Mouse (Mus musculus) forebrain, embryonic 16.5 days (tissue): ENCODE measurements at regions not wholly inside any gene's neighbourhood (a gene's known extent, or its start where the extent isn't known, plus 50 kb on each side); places are given as distances from the start of the nearest gene placed in this dataset.

ENCODE experiments used
- ATAC-seq: fragments of 200-750 bp; cut with Nextera tagmentation; 2 replicates; pipeline ENCODE4 v1.8.0; 2017; ENCODE audit warnings: mild to moderate bottlenecking, moderate library complexity
- H3K27ac ChIP-seq: fragments of 300-500 bp; sonication (generic); 2 replicates; pipeline ENCODE4 v1.5.1; 2014; ENCODE audit warnings: low read length, control low read depth
- H3K27me3 ChIP-seq: fragments of 300-500 bp; sonication (generic); replicated peaks from 2 replicates; pipeline ENCODE4 v1.6.1; 2014; ENCODE audit warnings: low read length; ENCODE audit not compliant: control insufficient read depth, insufficient read depth
- H3K36me3 ChIP-seq: fragments of 300-500 bp; sonication (generic); 2 replicates; pipeline ENCODE4 v1.6.1; 2014; ENCODE audit not compliant: control insufficient read depth, insufficient read depth
- H3K4me1 ChIP-seq: fragments of 300-500 bp; sonication (generic); replicated peaks from 2 replicates; pipeline ENCODE4 v1.6.1; 2014; ENCODE audit warnings: low read length; ENCODE audit not compliant: control insufficient read depth, insufficient read depth
- H3K4me2 ChIP-seq: fragments of 300-500 bp; sonication (generic); 2 replicates; pipeline ENCODE4 v1.6.1; 2014; ENCODE audit warnings: mild to moderate bottlenecking, low read length, control low read depth
- H3K4me3 ChIP-seq: fragments of 300-500 bp; sonication (generic); replicated peaks from 2 replicates; pipeline ENCODE4 v1.5.1; 2014; ENCODE audit warnings: mild to moderate bottlenecking, low read length, control low read depth
- H3K9ac ChIP-seq: fragments of 300-500 bp; sonication (generic); replicated peaks from 2 replicates; pipeline ENCODE4 v1.6.1; 2014; ENCODE audit warnings: low read depth, low read length, control low read depth
- H3K9me3 ChIP-seq: fragments of 300-500 bp; sonication (generic); 2 replicates; pipeline ENCODE4 v1.6.1; 2016; ENCODE audit warnings: low read length; ENCODE audit not compliant: control insufficient read depth
- WGBS: fragments of 180-500 bp; shearing (Covaris S2); extraction: QIAGEN DNeasy Blood & Tissue Kit; methylation state at CpG from one replicate; pipeline ENCODE4 v1.1.7; 2014; 5-methylcytosine and 5-hydroxymethylcytosine counted together

DNA sequence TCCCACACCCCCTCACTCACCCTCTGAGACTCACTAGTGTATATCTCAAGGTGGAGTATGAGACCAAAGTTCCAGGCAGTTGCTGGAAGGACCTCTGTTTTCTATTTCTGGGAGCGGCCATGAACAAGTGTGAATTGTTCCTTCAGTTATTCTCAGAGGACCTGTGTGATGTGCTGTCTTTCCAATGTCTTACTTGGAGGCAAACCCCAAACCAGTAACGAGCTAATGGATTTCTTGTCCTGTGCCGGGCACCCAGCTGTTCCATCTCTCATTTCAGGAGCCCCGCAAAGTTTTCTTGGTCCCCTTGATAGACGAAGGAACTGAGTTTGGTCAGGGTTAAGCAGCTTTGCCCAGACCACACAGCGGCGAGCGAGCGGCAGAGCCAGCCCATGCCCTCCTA is 155.4 kb downstream of the Tomm20 start:
- H3K36me3 ChIP-seq, result no peaks in the 10 kb centered on the region
- H3K9ac ChIP-seq, result no peak overlapping the region
- no peak overlapping the region for H3K27ac ChIP-seq
- WGBS, result 85% methylated on average over 9 of the region's 9 CpGs
- no peaks in the 10 kb centered on the region for H3K4me1 ChIP-seq
- peaks cover 4% of the 10 kb centered on the region; the same call in 1 of the 2 replicates for H3K9me3 ChIP-seq
- ATAC-seq, result no peak
- no peak overlapping the region for H3K4me3 ChIP-seq
- no peaks in the 10 kb centered on the region for H3K27me3 ChIP-seq
- no peak overlapping the region for H3K4me2 ChIP-seq

DNA sequence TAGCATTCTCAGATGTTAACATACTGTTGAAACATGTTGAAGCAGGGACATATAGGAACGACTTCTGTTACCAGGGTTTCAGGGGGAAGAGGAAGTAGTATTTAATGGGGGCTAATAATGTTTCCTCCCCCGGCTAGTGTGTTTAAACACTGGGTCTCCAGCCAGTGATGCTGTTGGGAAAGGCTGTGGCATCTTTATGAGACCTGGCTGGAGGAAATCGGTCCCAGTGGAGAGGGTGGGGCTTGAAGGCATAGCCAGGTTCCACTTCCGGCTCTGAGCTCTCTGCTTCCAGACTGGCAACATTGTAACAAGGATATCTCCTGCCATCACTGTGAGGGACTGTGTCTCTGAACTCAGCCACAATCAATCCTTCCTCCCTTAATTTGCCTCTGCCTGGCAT is 156.6 kb downstream of the Tomm20 start:
- Histone ChIP-seq H3K36me3 (no peaks in the 10 kb centered on the region), H3K4me3 (no peak overlapping the region), H3K9ac (no peak overlapping the region), H3K4me2 (no peak overlapping the region), H3K9me3 (peaks cover 4% of the 10 kb centered on the region; the same call in 1 of the 2 replicates), H3K27ac (no peak overlapping the region), H3K4me1 (peaks cover 2% of the 10 kb centered on the region; the same call in 1 of the 2 replicates), H3K27me3 (no peaks in the 10 kb centered on the region)
- ATAC-seq, result no peak
- WGBS, result 78% methylated on average over 4 of the region's 4 CpGs

DNA sequence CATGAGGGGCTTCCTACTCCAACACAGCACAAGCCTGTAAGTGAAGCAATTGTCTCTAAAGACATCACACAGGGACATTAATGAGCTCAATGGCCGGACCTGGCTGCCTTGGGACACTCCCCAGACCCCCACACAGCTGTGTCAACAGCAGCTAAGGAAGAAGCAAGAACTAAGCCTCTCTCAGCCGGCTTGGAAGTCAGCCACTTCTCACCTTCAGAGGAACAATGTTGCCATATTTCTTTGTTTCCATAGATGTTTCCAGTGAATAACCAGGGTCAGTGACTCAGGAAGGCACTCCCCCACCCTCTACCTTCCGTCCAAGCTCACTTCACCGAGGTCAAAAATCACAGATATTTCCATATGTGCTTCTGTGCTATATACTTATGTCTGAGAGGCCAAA is 157.0 kb downstream of the Tomm20 start:
- no peaks in the 10 kb centered on the region for H3K27me3 ChIP-seq
- H3K4me2 ChIP-seq, result no peak overlapping the region
- ATAC-seq, result no peak
- WGBS, result 58% methylated on average over 4 of the region's 4 CpGs
- peaks cover 2% of the 10 kb centered on the region; the same call in 1 of the 2 replicates for H3K4me1 ChIP-seq
- no peak overlapping the region for H3K27ac ChIP-seq
- no peak overlapping the region for H3K9ac ChIP-seq
- no peak overlapping the region for H3K4me3 ChIP-seq
- peaks cover 4% of the 10 kb centered on the region; the same call in 1 of the 2 replicates for H3K9me3 ChIP-seq
- no peaks in the 10 kb centered on the region for H3K36me3 ChIP-seq

DNA sequence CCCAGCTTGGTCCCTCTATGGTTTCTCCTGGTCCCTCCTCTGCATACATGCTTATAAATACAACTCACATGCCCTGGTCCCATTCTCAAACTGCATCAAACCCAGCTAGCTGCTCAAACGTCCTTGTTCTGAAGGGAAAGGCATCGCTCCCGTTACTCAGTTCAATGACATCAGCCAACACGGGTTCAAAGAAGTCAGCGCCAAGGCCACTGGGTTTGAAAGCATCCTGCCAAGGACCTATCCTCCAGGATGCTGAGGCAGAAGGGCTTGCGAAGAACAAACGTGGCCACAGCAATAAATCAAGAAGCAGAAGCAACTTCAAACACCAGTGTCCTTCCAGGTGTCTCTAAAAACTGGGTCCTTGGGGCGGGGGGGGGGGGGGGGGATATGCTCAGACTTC is 158.2 kb downstream of the Tomm20 start:
- Histone ChIP-seq H3K27ac (no peak overlapping the region), H3K4me3 (no peak overlapping the region), H3K4me2 (no peak overlapping the region), H3K36me3 (no peaks in the 10 kb centered on the region), H3K27me3 (no peaks in the 10 kb centered on the region), H3K9me3 (peaks cover 4% of the 10 kb centered on the region; the same call in 1 of the 2 replicates), H3K4me1 (peaks cover 2% of the 10 kb centered on the region; the same call in 1 of the 2 replicates), H3K9ac (no peak overlapping the region)
- 85% methylated on average over 8 of the region's 8 CpGs for WGBS
- no peak for ATAC-seq

DNA sequence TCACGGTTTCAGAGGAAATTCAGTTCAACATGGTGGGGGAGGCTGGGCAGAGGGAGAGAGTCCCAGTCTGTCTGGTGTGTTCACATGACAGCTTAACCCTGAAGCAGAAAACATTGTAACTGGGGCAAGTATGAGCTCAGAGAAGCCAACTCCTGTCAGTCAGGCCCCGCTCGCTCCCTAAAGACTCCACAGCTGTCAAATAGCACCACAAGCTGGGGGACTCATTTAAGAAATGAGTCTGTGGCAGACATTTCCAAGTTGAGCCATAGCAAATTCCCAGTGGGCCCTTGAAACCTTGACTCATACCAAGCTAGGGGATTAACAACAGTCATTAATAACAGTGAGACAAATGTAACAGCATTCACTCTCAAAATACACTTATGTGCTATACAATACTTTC is 160.4 kb downstream of the Tomm20 start:
- Histone ChIP-seq H3K36me3 (no peaks in the 10 kb centered on the region), H3K9ac (no peak overlapping the region), H3K27ac (no peak overlapping the region), H3K9me3 (peaks cover 4% of the 10 kb centered on the region; the same call in 1 of the 2 replicates), H3K27me3 (no peaks in the 10 kb centered on the region), H3K4me2 (no peak overlapping the region), H3K4me3 (no peak overlapping the region), H3K4me1 (peaks cover 2% of the 10 kb centered on the region; the same call in 1 of the 2 replicates)
- WGBS, result 86% methylated on average over 3 of the region's 3 CpGs
- no peak for ATAC-seq

DNA sequence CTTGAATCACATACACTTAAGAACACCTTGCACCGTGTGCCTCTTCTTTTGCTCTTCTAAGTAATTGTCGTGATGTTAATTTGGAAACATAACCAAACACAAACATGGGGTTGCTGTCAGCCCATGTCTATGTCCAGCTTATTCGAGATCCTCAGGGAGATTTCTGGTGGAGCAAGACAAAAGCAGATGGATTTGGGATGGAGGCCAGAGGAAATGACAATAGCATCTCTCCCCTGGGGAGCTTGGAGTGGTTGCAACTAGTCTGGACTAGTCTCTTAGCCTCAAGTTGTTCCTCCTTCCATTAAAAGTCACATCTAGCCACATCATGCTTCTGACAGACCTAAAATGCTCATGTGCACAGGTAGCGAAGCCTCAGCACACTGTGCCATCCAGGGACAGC is 161.0 kb downstream of the Tomm20 start:
- no peak overlapping the region for H3K27ac ChIP-seq
- 86% methylated on average over 4 of the region's 4 CpGs for WGBS
- H3K9me3 ChIP-seq, result peaks cover 4% of the 10 kb centered on the region; the same call in 1 of the 2 replicates
- H3K9ac ChIP-seq, result no peak overlapping the region
- no peaks in the 10 kb centered on the region for H3K36me3 ChIP-seq
- no peaks in the 10 kb centered on the region for H3K27me3 ChIP-seq
- H3K4me3 ChIP-seq, result no peak overlapping the region
- no peak overlapping the region for H3K4me2 ChIP-seq
- peaks cover 2% of the 10 kb centered on the region; the same call in 1 of the 2 replicates for H3K4me1 ChIP-seq
- ATAC-seq, result no peak

DNA sequence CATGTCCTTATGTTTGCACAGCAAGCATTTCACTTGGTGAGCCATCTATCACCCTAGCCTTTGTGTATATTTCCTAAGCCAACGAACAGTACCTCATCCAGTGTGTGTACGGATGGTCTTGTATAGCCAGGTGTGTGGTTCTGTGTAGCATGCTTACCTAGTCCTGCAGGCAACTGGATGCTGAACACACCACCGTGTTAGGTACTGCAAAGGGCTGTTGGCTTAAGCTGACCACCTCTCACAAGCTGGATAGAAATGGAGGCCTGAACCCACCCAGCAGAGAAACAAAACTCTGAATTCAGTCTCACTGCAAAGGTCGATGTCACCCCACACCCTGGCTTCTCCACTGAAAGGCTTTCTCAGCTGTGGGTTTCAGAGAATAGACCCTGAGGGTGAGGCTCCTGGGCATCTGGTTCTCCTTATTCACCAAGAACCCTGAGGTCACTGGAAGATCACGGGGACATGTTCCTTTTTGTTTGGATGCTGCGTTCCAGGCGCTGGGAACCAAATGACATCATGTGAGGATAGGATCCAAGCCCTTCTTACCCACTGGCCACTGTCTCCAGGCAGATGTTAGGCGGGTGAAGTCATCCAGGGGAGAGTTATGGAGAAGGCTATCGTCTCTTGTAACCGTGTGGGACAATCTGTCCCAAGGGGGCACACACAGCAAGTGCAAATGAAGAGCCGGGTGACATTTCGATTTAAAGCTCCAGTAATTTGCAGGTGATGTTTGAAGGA is 161.8 kb downstream of the Tomm20 start:
- Histone ChIP-seq H3K4me2 (no peak overlapping the region), H3K27ac (no peak overlapping the region), H3K9me3 (peaks cover 4% of the 10 kb centered on the region; the same call in 1 of the 2 replicates), H3K36me3 (no peaks in the 10 kb centered on the region), H3K27me3 (no peaks in the 10 kb centered on the region), H3K4me1 (peaks cover 2% of the 10 kb centered on the region; the same call in 1 of the 2 replicates), H3K9ac (no peak overlapping the region), H3K4me3 (no peak overlapping the region)
- WGBS, result 86% methylated on average over 12 of the region's 12 CpGs
- no peak for ATAC-seq

DNA sequence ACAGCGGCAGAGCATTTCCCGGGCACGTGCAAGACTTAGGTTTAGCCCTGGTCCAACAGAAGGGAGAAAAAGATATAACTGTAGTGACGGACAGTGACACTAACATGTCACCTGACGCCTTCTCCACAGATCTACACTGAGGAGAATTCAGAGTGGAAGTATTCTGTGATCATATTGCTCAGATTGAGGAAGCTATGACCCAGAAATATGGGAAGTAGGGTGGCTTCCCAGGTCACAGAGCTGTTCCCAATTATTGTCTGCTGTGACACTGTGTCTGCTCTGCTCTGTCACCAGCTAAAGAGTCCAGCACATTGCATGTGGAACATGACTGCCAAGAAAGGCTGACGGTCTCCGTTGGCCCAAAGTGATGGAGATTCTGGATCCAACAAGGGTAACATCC is 167.0 kb downstream of the Tomm20 start:
- no peak for ATAC-seq
- 91% methylated on average over 7 of the region's 7 CpGs for WGBS
- H3K4me1 ChIP-seq, result no peaks in the 10 kb centered on the region

DNA sequence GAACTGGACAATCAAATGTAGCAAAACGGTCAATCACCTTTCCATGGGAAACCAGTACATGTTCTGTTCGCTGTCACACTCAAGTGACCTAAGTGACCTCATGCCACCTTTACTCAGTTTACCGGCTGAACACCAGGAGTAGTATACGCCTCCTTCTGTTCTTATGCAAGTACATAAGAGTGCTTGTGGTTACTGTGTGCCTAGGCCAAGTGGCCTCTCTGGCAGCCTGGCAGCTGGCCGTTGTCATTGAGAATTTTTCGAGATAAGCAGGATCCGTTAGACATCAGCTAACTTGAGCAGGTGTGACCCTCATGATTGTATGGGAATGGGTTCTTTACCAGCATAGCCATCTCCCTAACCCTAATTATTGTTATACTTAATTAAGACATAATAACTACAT is 167.5 kb downstream of the Tomm20 start:
- no peak overlapping the region for H3K9ac ChIP-seq
- no peak overlapping the region for H3K4me3 ChIP-seq
- WGBS, result 95% methylated on average over 7 of the region's 7 CpGs
- no peak overlapping the region for H3K4me2 ChIP-seq
- ATAC-seq, result no peak
- H3K27ac ChIP-seq, result no peak overlapping the region
- H3K36me3 ChIP-seq, result no peaks in the 10 kb centered on the region
- H3K4me1 ChIP-seq, result no peaks in the 10 kb centered on the region
- H3K9me3 ChIP-seq, result no peaks in the 10 kb centered on the region
- H3K27me3 ChIP-seq, result no peaks in the 10 kb centered on the region

More for the DNA sequence above, 167.0 kb downstream of the Tomm20 start:
- Histone ChIP-seq H3K4me2 (no peak overlapping the region), H3K27ac (no peak overlapping the region), H3K4me3 (no peak overlapping the region), H3K9me3 (no peaks in the 10 kb centered on the region), H3K27me3 (no peaks in the 10 kb centered on the region), H3K9ac (no peak overlapping the region), H3K36me3 (no peaks in the 10 kb centered on the region)
